Mouse (Mus musculus): ENCODE measurements around the gene Car9. TPM values are rescaled to one million over a fixed set of nuclear protein-coding genes. Genes with fewer than 3 reads are reported as not detected.
A peak's percentile ranks its signal among the peaks of the same experiment; 100 is the strongest.
"Not testable (repeated sequence)": the region's sequence is repeated elsewhere in the genome, so short reads cannot be mapped to it uniquely, and the experiment has no call there.

The Car9 gene
- under 1 TPM; 0.48 to 0.84 (median 0.79) TPM for polyA plus RNA-seq (2017; shearing (Covaris generic))

DNA sequence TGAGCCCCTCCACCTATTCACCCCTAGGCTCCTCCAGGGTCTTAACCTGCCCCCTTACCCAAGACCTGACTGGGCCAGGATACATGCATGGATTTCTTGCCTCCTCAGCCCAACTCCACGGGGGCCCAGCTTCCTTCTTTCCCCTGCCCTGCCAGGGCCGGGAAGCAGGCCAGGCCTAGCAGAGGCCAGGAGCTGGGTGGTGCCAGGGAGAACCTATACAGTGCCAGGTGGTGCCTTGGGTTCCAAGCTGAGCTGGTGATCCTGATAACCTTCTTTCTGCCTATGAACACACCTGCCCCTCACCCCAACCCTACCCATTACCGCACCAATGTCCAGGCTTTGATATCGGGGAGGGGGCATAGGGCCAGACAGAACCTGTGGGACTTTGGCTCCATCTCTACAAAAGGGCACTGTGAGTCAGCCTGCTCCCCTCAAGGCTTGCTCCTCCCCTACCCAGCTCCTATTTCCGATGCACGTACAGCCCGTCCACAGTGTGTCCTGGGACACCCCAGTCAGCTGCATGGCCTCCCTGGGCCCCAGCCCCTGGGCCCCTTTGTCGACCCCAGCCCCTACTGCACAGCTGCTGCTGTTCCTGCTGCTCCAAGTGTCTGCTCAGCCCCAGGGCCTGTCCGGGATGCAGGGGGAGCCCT, at the start of gene Car9:
Gene Car9 (plus strand): TSS at position 431 of the 650 bp plus-strand sequence.
- ATAC-seq, result no peak

DNA sequence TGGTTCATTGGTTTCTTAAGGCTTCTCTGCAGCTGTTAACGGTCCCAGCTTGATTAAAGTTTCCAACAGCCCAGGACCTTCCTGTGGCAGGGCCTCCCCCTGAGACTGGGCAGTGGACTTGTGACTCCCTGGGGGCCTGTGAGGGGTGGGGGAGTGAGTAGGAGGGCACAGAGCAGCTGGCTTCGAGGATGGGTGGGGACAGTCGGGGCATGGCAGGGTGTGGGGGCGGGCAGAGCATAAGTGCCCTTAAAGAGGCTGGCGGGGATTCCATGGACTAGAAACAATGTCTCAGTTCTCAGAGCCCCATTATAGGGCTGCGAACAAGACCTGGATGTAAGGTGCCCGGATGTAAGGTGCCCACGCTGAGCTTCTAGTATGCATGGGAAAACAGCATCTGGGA, 49.6 kb upstream of the Car9 start:
- peak; percentile 4 for ATAC-seq

DNA sequence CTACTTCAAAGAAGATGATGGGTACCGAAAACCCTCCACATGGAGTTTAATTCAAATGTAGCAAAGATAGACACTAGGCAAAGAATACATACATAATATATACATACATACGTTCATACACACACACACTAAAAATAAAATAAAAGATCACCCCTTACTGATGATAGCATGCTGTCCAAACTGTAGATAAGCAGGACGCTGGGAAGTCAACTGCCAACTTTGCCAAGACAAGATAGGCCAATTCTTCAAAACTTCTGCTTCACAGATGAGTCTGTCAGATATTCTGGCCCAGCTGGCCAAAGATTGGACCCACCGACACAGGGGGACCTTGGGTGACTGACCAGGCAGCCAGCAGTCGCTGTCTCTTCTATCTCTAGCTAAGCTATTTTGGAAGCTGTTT, 43.7 kb upstream of the Car9 start:
- ATAC-seq, result no peak

DNA sequence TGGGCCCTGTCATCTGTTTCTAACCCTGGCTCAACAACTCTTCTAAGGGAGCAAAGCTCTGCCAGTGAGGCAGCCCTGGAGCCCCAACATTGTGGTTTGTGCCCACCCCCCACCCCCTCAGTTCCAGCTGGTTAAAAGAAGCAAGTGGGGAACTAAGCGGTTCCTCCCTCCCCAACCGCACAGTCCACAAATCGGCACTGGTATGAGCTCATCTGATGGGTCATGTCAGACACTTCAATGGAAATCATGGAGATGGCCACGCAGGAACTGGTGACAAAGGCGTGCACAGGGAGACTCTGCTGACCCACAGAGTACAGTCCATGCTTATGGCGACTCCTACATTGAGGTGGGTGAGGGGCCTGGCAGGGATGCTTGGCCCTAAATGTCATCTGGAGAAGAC, 40.8 kb upstream of the Car9 start:
- no peak for ATAC-seq

DNA sequence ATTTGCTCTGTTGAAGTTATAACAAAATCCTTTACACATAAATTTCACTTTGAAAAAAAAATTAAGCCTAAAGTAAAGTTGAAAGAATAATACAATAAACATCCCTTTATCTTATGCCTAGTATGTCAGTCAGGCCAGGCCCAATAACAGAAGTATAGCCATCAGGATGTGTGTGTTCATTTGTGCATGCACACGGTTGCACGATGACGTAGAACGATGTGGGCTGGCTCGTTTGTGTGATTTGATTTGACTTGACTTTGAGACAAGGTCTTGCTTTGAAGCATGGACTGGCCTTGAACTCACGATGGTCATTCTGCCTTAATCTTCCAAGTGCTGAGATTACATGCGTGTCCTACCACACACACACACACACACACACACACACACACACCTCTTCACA, 39.9 kb upstream of the Car9 start:
- ATAC-seq, result no peak

DNA sequence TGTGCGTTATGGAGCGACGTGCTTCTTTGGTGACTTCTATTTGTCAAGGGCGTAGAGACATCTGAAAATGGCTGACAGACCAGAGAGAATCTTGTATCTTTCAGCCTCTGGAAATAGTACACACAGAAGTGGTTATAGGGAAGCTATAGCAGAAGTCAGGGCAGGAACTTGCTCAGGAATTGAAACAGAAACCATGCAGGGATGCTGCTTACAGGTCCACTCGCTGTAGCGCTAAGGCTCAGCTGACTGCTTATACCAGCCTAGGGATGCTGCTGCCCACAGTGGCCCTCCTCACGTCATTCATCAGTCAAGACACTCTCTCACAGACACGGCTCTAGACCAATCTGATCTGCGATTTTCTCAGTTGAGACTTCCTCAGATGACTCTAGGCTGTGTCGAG, 36.5 kb upstream of the Car9 start:
- ATAC-seq, result no peak

DNA sequence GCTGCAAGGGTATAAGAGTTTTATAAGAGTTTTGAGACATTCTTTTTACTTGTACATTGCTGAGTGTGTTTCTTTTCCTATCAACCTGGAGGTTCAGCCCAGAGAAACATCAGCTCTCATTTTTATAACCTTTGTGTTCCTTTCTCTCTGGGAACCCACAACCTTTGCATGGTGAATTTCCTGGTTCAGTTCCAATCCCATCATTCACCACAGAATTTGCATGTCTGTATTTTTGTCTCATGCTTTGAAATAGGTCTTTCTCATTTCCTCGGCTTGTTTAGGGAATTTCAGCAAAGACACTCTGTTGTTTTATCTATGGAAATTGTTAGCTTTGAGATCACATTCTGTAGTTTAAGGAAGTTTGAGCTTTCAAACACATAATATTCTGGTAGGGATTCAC, 33.1 kb upstream of the Car9 start:
- ATAC-seq, result no peak

DNA sequence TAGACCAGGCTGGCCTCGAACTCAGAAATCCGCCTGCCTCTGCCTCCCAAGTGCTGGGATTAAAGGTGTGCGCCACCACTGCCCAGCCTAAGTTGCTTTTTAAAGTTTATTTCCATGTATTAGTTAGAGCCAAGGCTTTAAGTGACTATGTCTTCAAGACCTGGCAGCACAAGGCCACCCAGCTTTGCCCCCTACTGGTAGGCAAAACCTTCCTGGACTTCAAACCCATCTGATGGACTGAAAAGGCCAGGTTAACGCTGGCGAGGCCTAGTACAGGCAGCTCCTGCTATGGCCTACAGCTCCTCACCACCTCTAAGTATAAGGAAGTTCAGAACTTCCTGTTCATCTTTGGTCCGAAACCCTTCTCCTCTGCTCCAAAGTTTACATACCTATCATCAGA, 30.2 kb upstream of the Car9 start:
- no peak for ATAC-seq

DNA sequence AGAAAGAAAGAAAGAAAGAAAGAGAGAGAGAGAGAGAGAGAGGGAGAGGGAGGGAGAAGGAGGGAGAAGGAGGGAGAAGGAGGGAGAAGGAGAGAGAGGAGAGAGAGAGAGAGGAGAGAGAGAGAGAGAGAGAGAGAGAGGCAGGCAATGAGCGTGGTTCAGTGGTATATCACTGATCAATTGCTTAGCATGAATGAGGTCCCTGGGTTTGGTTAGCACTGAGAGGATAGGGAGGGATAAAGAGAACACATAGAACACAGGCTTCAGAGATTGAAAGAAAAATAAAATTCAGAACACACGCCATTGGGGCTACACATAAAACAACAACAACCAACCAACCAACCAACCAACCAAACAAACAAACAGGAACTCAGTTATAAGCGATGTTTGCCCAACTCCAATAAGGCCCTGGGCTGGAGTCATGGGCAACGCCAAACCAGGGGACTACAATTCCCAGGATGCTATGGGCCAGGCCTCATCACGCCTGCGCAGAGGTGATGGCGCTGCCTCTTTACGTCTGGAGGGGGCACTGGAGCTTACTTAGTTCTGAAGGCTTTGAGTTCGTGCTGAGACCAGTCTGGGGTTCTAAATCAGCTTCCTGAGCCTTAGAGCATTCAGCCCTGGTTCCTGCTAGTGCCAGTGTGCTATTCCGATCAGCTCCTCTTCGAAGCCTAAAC, 28.8 kb upstream of the Car9 start:
- peak; percentile 66 for ATAC-seq

DNA sequence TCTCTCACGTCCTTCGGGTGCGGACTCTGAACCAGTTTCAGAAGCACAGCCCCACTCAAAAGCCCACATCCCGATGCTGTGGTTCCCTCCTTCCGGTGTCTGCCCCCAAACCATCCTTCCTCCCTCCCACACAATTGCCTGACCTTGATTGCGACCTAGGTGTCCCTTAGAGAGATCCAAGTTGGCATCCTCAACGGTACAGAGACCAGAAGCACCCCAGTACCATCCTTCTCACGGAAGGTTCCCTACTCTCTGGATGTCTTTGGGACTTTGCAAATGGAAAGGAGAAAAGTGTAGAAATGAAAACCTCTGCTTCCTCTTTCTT, 28.3 kb upstream of the Car9 start:
- ATAC-seq, result peak; percentile 68

DNA sequence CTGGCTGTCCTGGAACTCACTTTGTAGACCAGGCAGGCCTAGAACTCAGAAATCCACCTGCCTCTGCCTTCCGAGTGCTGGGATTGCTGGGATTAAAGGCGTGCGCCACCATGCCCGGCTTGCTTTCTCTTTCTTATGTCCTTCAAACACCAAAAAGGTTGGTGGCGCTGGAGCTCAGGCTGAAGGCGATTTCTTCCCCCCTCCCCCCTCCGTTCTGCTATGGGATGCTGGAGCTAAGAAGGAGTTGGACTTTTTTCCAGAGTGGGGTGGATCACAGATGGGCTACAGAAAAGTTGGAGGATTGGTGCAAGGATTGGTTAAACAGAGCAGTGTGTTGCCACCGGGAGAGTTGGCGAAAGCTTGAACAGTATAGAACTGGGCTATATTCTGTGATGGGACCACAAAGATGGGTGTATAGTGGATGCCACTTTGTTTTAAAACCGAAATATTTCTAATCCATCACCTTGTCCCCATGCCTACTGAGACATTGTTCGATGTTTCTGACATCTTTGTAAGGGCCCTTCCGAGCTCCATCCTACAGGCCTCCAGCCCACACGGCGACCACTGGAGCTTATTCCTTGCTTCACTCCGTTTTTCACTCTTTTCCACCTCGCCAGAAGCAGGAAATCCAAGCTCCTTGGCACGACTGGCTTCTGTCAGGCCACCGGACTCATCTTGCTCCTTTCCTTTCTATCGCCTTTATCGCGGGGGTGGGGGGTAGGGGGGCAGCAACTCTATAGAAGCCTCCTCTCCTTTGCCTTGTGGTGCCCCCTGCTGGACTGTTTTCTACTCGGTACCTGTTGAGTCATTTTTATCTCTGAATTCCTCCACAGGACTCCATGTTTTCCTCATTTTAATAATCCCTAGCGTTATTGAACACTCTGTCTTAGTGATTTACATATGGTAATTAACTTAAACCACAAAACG, 27.6 kb upstream of the Car9 start:
- ATAC-seq, result no peak

DNA sequence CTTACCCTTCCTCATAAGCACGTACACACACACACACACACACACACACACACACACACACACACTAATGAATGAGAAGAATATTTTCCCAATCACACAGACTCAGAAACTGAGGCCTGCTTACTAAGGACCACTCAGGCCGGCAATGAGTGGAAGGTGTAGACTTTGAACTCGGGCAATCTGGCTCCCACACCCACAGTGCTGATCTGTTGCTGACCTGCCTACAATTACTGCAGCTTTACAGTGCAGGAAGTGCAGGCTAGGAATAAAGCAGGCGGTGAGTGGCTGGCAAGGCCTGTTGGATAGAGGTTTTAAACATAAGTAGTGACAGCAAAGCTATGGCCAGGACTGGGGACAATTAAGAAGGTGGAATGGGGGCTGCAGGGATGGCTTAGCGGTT, 25.8 kb upstream of the Car9 start:
- ATAC-seq, result no peak

DNA sequence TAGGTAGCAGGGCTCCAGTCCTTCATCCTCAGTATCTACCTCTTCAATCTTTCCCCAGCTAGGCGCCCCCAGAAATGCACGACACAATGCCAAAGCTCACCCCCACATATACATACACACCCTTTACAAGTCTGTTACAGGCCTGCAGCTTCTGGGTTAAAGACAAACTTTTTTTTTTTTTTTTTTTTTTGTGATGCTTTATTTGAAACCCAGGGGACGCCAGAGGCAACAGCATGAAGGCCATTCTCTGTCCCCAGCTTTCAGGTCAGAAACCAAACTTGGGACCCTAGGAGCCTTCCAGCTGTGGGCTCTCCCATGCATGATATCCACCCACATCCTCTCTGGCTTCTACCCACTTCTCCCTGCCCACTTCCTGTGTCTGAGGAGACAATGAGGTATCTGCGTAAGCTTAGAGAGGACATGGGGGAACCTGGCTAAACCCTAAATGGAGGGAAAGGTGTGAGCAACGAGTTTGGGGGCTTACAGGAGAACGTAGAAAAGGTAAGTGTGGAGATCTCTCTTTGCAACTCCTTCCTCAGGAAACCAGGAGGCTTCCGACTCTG, 24.8 kb upstream of the Car9 start:
- peak; percentile 59 for ATAC-seq

DNA sequence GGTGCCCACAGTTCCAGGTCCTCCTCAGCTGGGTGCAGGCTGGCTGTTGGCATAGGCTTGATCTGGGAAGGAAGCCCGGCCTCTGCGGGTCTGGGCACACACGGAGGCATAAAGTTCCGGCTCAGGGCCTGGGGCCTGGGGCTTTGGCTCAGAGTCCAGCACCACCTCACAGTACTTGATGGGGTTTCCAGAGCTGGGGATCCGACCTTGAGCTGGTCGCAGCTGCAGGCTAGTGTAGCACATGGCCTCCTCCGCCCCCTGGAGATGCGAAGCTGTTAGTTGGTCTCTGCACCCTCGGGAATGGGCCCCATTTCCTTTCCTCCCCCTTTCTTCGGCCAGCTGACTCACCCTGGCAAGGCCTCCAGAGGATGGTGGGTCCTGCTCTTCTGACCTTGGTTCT, 24.2 kb upstream of the Car9 start:
- ATAC-seq, result no peak

DNA sequence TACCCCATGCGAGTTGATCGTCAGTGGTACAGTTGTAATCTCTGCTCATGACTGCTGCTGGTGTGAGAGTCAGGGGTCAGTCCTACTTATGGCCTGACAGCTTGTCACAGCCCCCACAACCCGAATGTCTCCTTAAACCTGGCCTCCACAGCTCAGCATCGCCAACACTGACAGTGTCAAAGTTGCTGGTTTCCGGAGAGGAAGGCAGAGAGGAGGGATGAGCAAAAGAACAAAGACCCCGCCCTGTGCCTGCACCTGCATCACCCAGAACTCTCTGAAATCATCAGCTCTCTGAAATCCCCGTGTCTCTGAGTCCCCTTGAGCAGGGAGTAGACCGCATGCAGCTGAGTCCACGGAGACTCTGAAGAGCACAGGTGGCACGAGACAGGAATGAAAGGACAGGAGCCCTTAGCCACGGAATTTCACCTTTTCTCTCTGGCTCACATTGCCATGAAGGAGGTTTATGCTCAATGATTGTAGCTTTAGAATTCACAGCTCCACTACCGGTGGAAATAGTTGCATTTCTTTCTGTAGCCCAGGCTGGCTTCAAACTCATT, 23.2 kb upstream of the Car9 start, which contains the start of gene Sit1:
Gene Sit1 (minus strand): TSS at position 200 of the 557 bp plus-strand sequence.
- ATAC-seq, result peak; percentile 73

DNA sequence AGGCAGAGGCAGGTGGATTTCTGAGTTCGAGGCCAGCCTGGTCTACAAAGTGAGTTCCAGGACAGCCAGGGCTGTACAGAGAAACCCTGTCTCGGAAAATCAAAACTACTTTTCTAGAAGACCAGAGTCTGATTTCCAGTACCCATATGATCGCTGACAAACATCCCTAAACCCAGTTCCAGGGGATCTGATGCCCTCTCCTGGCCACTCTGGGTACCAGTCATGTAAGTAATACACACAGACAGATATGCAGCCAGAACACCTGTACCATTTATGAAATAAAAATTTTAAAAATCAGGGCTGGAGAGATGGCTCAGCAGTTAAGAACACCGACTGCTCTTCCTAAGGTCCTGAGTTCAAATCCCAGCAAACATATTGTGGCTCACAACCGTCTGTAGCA, 21.1 kb upstream of the Car9 start:
- ATAC-seq, result not testable (repeated sequence)

DNA sequence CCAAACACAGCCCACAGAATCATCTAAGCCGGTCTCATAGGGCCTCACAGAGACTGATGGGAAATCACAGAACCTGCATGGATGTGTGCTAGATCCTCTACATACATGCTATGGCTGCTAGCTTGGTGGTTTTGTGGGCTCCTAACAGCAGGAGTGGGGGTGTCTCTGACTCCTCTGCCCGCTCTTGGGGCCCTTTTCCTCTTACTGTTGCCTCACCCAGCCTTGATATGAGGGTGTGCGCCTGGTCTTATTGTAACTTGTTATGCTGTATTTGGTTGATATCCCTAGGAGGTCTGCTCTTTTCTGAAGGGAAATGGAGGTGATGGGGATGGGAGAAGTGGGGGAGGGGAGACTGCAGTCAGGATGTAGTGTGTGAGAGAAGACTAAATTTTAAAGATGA, 17.2 kb upstream of the Car9 start:
- ATAC-seq, result no peak

DNA sequence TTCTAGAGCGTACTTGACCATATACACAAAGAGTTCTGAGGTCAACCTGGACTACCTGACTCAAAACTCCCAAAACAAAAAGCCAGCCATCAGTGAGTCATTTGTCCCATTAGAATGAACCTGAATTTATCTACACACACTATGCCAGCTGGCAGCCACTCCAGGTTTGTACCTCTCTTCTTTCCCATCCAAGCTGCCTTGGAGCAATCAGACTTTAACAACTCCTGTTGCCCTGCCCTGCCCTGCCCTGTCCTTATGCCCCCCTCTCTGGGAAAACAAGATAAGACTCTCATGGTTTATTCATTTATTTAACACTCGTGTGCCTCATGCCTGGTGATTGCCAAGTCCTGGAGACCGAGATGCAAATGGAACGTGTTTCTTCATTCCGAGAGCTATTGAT, 16.0 kb upstream of the Car9 start:
- no peak for ATAC-seq

DNA sequence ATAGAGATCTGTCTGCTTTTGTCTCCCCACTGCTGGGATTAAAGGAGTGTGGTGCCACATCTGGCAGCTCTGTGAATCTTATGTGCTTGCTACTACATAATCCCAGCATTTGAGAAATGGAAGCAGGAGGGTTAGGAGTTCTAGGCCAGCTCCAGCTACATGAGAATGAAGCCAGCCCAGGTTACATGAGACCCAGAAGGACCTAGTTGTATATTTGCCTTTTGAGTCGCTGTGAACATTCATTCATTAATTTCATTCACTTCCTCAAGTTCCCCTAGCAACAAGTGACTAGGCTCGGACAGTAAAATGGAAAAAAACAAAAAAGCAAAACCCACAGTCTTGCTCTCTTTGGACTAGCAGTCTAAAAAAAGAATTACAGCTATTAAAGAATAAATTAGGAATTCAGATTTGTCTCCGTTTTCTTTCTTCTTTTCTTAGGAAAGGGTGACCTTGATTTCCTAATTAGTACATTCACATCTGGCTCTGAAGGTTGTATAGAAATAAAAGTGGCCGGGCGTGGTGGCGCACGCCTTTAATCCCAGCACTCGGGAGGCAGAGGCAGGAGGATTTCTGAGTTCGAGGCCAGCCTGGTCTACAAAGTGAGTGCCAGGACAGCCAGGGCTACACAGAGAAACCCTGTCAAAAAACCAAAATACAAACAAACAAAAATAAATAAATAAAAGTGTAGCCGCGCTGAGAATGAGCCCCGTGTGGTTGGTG, 14.5 kb upstream of the Car9 start:
- ATAC-seq, result no peak

DNA sequence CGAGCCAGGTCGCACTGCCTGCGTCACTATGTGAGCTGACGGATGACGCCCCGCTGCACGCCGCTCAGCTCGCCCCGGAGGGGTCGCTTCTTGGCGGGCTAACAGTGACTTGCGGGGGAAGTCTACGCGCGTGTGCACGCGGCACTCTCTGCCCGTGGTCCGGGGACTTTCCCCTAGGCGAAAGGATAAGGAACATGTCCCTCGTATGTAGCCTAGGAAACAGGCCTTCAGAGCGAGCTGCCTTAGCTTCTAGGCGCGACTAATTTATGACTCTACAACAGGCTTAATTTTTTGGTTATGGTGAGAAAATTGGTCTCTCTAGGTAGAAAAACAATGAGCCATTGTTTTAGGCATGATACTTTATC, 14.0 kb upstream of the Car9 start, which contains the start of gene Ccdc107:
Gene Ccdc107 (plus strand): TSS at position 80 of the 365 bp plus-strand sequence.
- peak; percentile 92 for ATAC-seq

DNA sequence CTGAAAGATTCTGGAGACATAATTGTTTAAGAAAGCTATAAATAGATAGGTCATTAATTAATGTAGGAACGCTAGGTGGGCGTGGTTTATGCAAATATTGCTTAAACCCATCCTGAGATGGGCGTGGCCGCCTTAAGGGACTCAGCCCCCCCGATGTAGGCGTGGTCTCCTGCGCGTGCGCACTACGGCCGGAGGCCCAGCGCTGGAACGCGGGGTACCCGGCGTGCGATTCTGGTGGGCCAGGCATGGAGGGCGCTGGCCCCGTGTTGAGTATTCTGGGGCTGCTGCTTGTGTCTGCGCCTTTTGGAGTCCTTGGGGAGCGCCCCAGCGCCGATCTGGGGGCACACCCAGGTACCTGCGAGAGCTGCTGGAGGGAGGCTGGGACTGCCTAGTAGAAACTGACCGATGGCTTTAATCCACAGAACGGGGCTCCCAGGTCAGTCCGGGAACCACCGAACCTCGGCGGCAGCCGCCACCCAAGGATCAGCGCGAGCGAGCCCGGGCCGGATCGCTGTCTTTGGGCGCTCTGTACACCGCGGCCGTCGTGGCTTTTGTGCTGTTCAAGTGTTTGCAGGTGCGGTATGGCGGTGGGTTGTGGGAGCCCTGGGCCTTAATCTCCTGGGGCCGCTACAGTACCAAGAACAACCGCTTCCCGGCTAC, 13.4 kb upstream of the Car9 start:
- peak; percentile 65 for ATAC-seq

DNA sequence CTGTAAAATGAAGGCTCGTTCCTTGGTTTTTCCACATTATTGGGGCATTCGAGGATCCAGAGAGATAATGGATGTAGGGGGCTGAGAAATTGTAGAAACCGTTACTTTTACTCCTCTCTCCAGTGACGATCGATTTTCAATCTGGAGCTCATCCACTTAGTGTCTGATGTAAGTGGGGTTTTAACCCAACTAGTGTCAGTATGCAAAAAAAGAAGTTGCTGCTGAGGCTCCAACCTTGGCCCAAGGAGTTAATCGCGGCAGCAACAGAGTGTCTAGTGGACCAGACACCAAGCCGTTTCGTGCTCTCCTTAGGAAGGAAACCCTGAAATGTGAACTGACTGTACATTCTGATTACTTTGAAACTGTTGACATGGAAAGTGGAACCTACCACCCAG, 12.9 kb upstream of the Car9 start:
- ATAC-seq, result no peak

Data from inflammation-experienced regulatory T-cells, adult 6 months (primary cell).